Mouse (Mus musculus) liver, embryonic 12.5 days (tissue): ENCODE data around the gene Dnttip2. TPM values are rescaled to one million over a fixed set of nuclear protein-coding genes. Genes with fewer than 3 reads are reported as not detected.

Experiments used
- ATAC-seq: fragments of 200-750 bp; cut with Nextera tagmentation; 2 replicates; pipeline ENCODE4 v1.8.0; 2017; ENCODE audit warnings: moderate number of reproducible peaks, mild to moderate bottlenecking, moderate library complexity
- H3K27ac ChIP-seq: fragments of 300-500 bp; sonication (generic); 2 replicates; pipeline ENCODE4 v1.5.1; 2016; ENCODE audit warnings: mild to moderate bottlenecking
- H3K27me3 ChIP-seq: fragments of 300-500 bp; sonication (generic); replicated peaks from 2 replicates; pipeline ENCODE4 v1.6.1; 2016; ENCODE audit warnings: mild to moderate bottlenecking, moderate library complexity
- H3K36me3 ChIP-seq: fragments of 300-500 bp; sonication (generic); 2 replicates; pipeline ENCODE4 v1.6.1; 2016; ENCODE audit warnings: mild to moderate bottlenecking, moderate library complexity
- H3K4me1 ChIP-seq: fragments of 300-500 bp; sonication (generic); 2 replicates; pipeline ENCODE4 v1.6.1; 2016
- H3K4me2 ChIP-seq: fragments of 300-500 bp; sonication (generic); 2 replicates; pipeline ENCODE4 v1.6.1; 2016; ENCODE audit warnings: mild to moderate bottlenecking, moderate library complexity
- H3K4me3 ChIP-seq: fragments of 300-500 bp; sonication (generic); 2 replicates; pipeline ENCODE4 v1.5.1; 2016; ENCODE audit warnings: mild to moderate bottlenecking, moderate library complexity
- H3K9ac ChIP-seq: fragments of 300-500 bp; sonication (generic); 2 replicates; pipeline ENCODE4 v1.6.1; 2016; ENCODE audit warnings: mild to moderate bottlenecking, moderate library complexity
- H3K9me3 ChIP-seq: fragments of 300-500 bp; sonication (generic); replicated peaks from 2 replicates; pipeline ENCODE4 v1.6.1; 2016; ENCODE audit warnings: mild to moderate bottlenecking, moderate library complexity
- WGBS: fragments of 180-500 bp; shearing (Covaris S2); methylation state at CpG from one replicate; pipeline ENCODE4 v1.1.7; 2016; ENCODE audit not compliant: insufficient replicate concordance; 5-methylcytosine and 5-hydroxymethylcytosine counted together
- polyA plus RNA-seq: library from polyadenylated mRNA; unstranded; fragments of >200 nt; fragmentation: Nextera tagmentation; extraction: Ambion mirVana; gene quantifications from 2 replicates; pipeline ENCODE4 v1.2.1, GENCODE M21; 2016

Dnttip2 gene
- polyA plus RNA-seq, 1 experiment from 2014 or later, result 68.6 TPM

GRCm38 (mm10) chr3:122312936-122313629 is 38.9 kb downstream of the Dnttip2 start:
- Histone ChIP-seq H3K9ac (no peak overlapping the region), H3K4me3 (no peak overlapping the region), H3K4me2 (no peak overlapping the region), H3K9me3 (no peaks in the 10 kb centered on the region), H3K36me3 (no peaks in the 10 kb centered on the region), H3K27me3 (peaks cover 10% of the 10 kb centered on the region; the same call in 1 of the 2 replicates), H3K27ac (peak overlapping the region; percentile 54; the same call in 1 of the 2 replicates), H3K4me1 (peaks cover 8% of the 10 kb centered on the region)
- WGBS, result 60% methylated on average over 10 of the region's 10 CpGs
- peak; percentile 61 for ATAC-seq

- H3K27ac ChIP-seq, result peak overlapping the region; percentile 43
- no peak for ATAC-seq
- no peak overlapping the region for H3K4me2 ChIP-seq
- 16% methylated on average over 7 of the region's 7 CpGs for WGBS
- no peak overlapping the region for H3K4me3 ChIP-seq
- no peaks in the 10 kb centered on the region for H3K36me3 ChIP-seq
- H3K9me3 ChIP-seq, result no peaks in the 10 kb centered on the region
- peaks cover 8% of the 10 kb centered on the region for H3K4me1 ChIP-seq
- H3K27me3 ChIP-seq, result peaks cover 5% of the 10 kb centered on the region; the same call in 1 of the 2 replicates
- no peak overlapping the region for H3K9ac ChIP-seq
Observed at GRCm38 (mm10) chr3:122313936-122314335, 39.7 kb downstream of the Dnttip2 start.

DNA sequence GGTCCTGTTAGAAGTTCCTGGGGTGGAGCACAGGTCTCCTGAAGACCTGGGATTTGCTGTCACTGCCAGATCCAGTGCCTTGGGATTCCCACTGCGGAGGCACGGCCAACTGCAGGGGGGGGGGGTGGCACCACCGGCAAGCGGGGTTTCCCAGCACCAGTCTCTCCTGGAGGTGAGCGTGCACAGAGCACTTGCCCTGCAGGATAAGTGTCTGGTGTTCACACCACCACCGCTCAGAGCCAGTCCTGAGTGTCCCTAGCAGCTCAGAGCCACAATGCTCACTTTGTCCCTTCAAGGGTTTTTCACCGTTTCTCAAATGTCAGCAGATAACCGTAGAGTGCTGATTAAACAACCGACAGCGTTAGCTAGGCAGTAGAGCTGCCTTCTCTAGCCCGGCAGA is 42.4 kb downstream of the Dnttip2 start:
- 29% methylated on average over 11 of the region's 11 CpGs for WGBS
- peaks cover 1% of the 10 kb centered on the region; the same call in 1 of the 2 replicates for H3K27me3 ChIP-seq
- no peak for ATAC-seq
- H3K36me3 ChIP-seq, result no peaks in the 10 kb centered on the region
- H3K4me1 ChIP-seq, result peaks cover 8% of the 10 kb centered on the region
- no peak overlapping the region for H3K27ac ChIP-seq
- H3K9me3 ChIP-seq, result no peaks in the 10 kb centered on the region
- H3K9ac ChIP-seq, result no peak overlapping the region
- no peak overlapping the region for H3K4me3 ChIP-seq
- H3K4me2 ChIP-seq, result peak overlapping the region; percentile 32

DNA sequence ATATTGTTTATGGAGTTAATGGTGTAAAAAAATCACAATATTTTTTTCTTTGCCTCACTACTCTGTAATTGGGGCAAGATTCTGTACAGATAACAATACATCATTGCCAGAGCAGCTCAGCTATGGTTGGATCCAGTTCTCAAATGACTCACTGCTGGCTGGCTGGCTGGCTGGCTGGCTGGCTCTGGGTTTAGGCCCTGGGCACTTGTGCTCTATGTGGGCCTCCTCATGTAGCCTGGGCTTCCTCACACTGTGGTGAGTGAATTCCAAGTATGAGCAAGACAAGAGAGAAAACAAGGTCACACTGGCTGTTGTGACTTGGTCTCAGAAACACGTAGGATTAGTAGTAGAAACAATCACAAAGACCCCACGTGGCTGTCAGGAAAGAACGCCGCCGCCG is 43.2 kb downstream of the Dnttip2 start:
- no peak for ATAC-seq
- 78% methylated on average over 6 of the region's 6 CpGs for WGBS
- Histone ChIP-seq H3K27ac (no peak overlapping the region), H3K27me3 (peaks cover 6% of the 10 kb centered on the region; the same call in 1 of the 2 replicates), H3K9ac (no peak overlapping the region), H3K36me3 (no peaks in the 10 kb centered on the region), H3K4me1 (peaks cover 8% of the 10 kb centered on the region), H3K4me3 (no peak overlapping the region), H3K9me3 (no peaks in the 10 kb centered on the region), H3K4me2 (no peak overlapping the region)

DNA sequence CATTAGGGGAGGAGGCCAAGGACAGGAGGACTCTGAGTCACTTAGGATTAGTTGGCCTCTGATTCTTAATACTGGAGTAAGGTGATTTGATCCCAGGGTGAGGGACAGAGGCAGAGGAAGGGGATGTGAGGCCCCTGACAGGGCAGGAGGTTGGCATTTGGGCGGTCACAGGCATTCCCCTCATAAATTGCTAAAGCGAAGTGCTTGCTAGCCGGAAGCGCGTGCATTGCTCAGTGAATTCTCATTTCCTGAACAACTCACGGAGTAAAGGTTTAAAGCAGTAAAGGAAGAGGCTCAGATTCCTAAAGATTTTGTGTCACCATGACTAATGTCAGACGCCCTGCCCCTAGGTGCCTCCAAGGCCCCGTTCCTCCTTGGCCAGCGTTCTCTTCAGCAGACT is 48.0 kb downstream of the Dnttip2 start:
- peaks cover 6% of the 10 kb centered on the region; the same call in 1 of the 2 replicates for H3K27me3 ChIP-seq
- no peak overlapping the region for H3K4me3 ChIP-seq
- H3K27ac ChIP-seq, result no peak overlapping the region
- H3K4me2 ChIP-seq, result no peak overlapping the region
- no peak for ATAC-seq
- 65% methylated on average over 9 of the region's 9 CpGs for WGBS
- H3K9me3 ChIP-seq, result no peaks in the 10 kb centered on the region
- H3K4me1 ChIP-seq, result no peaks in the 10 kb centered on the region
- H3K36me3 ChIP-seq, result no peaks in the 10 kb centered on the region
- no peak overlapping the region for H3K9ac ChIP-seq

DNA sequence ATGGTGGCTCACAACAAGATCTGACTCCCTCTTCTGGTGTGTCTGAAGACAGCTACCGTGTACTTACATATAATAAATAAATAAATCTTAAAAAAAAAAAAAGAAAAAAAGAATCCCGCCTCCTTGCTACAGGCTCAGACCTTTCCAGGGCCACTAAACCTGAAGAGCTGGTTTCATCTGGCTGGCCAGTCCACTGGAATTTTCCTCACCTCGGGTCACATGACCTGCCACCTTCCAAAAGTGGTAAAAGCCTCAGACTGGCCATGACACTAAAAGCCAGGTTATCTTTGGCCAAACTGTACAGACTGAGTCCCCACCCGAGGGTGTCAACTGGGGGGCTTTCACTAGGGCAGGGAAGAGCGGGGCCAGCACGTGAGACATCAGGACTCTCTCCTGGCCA is 49.7 kb downstream of the Dnttip2 start:
- H3K27me3 ChIP-seq, result peaks cover 6% of the 10 kb centered on the region; the same call in 1 of the 2 replicates
- no peaks in the 10 kb centered on the region for H3K4me1 ChIP-seq
- H3K9me3 ChIP-seq, result no peaks in the 10 kb centered on the region
- ATAC-seq, result no peak; the same call in 1 of the 2 replicates
- no peak overlapping the region for H3K9ac ChIP-seq
- H3K36me3 ChIP-seq, result no peaks in the 10 kb centered on the region
- H3K4me2 ChIP-seq, result no peak overlapping the region
- no peak overlapping the region for H3K4me3 ChIP-seq
- H3K27ac ChIP-seq, result no peak overlapping the region
- WGBS, result 70% methylated on average over 6 of the region's 6 CpGs

DNA sequence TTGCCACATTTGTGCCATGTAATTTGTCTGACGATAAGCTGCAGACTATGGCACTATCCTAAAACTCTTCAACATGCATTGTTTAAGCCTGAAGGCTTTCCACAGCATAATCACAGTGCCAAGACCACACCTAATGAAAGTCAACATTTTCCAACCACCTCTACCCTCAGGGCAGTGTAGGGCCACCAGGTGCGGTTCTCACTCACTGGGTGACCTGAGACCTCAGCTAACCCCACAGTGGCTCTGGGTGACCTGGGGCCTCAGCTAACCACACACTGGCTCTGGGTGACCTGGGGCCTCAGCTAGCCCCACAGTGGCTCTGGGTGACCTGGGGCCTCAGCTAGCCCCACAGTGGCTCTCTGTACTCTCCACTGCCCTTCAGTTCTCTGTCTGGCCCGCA is 50.3 kb downstream of the Dnttip2 start:
- Histone ChIP-seq H3K4me1 (no peaks in the 10 kb centered on the region), H3K9ac (no peak overlapping the region), H3K4me2 (no peak overlapping the region), H3K27me3 (peaks cover 6% of the 10 kb centered on the region; the same call in 1 of the 2 replicates), H3K27ac (no peak overlapping the region), H3K9me3 (no peaks in the 10 kb centered on the region), H3K36me3 (no peaks in the 10 kb centered on the region), H3K4me3 (no peak overlapping the region)
- ATAC-seq, result peak; percentile 49; the same call in 1 of the 2 replicates
- 82% methylated on average over 3 of the region's 3 CpGs for WGBS

DNA sequence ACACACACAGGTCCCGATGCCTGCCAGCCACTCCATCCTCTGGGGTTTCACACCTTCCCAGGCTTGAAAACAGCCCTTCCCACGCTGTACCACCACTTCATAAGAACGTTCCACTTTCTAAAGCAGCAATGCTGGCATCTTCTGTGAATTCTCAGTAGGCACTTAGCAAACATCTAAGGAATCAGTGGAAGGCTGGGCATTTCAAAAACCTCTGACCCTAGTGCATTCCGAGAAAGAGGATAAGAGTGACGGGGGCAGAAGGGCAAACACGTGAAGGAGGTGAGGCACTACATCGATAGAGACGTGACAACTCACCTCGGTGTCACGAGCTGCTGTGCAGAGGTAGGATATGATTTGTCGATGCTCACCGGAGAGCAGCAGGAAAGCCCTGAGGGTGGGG is 56.3 kb downstream of the Dnttip2 start:
- H3K9me3 ChIP-seq, result no peaks in the 10 kb centered on the region
- H3K4me2 ChIP-seq, result no peak overlapping the region
- no peak overlapping the region for H3K9ac ChIP-seq
- 60% methylated on average over 12 of the region's 12 CpGs for WGBS
- ATAC-seq, result no peak
- H3K27me3 ChIP-seq, result peaks cover 9% of the 10 kb centered on the region
- peaks cover 9% of the 10 kb centered on the region; the same call in 1 of the 2 replicates for H3K4me1 ChIP-seq
- H3K4me3 ChIP-seq, result no peak overlapping the region
- no peak overlapping the region for H3K27ac ChIP-seq
- no peaks in the 10 kb centered on the region for H3K36me3 ChIP-seq

DNA sequence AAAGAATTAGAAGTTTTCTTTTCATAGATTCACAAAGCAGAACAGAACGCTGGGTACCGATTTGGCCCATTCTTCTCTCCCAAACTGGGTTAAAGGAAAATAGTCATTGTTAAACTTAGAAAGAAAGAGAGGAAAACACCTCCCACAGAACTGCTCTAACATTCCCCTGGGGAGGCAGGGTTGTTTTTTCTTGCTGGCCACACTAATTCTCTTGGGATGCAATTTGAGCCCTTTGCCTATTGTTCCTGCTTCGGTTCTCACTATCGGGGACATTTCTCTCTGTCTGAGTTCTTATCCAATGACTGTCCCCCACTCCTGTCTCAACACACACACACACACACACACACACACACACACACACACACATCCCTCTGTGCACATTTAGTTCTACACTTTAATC is 59.3 kb downstream of the Dnttip2 start:
- H3K36me3 ChIP-seq, result no peaks in the 10 kb centered on the region
- H3K27me3 ChIP-seq, result peaks cover 9% of the 10 kb centered on the region
- no peak overlapping the region for H3K27ac ChIP-seq
- H3K9me3 ChIP-seq, result no peaks in the 10 kb centered on the region
- WGBS, result 52% methylated on average over 4 of the region's 4 CpGs
- ATAC-seq, result no peak
- no peak overlapping the region for H3K9ac ChIP-seq
- H3K4me3 ChIP-seq, result no peak overlapping the region
- no peak overlapping the region for H3K4me2 ChIP-seq
- H3K4me1 ChIP-seq, result peaks cover 9% of the 10 kb centered on the region; the same call in 1 of the 2 replicates

- no peaks in the 10 kb centered on the region for H3K9me3 ChIP-seq
Observed at GRCm38 (mm10) chr3:122333902-122334301, 59.7 kb downstream of the Dnttip2 start.

DNA sequence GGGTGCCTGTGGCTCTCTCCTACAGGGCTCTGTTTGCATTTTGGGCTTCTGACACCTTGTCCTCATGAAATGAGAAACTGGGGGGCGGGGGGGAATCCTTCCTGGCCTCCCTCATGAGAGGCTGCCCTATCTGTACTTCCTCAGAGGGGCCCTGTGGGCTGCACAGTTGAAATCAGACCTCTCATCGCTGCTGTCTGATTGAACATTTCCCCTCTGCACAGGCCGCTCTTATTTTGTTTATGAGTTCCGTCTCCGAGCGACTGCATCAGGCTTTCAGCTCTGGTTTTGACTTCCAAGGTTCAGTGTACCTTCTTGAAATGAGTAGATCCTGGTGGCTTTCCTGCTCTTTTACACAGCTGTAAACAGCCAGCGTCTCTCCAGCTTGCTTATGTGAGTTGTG is 60.2 kb downstream of the Dnttip2 start:
- Histone ChIP-seq H3K4me1 (peaks cover 9% of the 10 kb centered on the region; the same call in 1 of the 2 replicates), H3K27me3 (peaks cover 9% of the 10 kb centered on the region), H3K4me3 (no peak overlapping the region), H3K27ac (no peak overlapping the region), H3K9me3 (no peaks in the 10 kb centered on the region), H3K4me2 (no peak overlapping the region), H3K36me3 (no peaks in the 10 kb centered on the region), H3K9ac (no peak overlapping the region)
- 25% methylated on average over 7 of the region's 7 CpGs for WGBS
- no peak for ATAC-seq

More at GRCm38 (mm10) chr3:122333902-122334301, 59.7 kb downstream of the Dnttip2 start:
- H3K36me3 ChIP-seq, result no peaks in the 10 kb centered on the region
- no peak overlapping the region for H3K9ac ChIP-seq
- peaks cover 9% of the 10 kb centered on the region; the same call in 1 of the 2 replicates for H3K4me1 ChIP-seq
- H3K27me3 ChIP-seq, result peaks cover 9% of the 10 kb centered on the region
- H3K4me3 ChIP-seq, result no peak overlapping the region
- ATAC-seq, result no peak
- no peak overlapping the region for H3K4me2 ChIP-seq
- H3K27ac ChIP-seq, result no peak overlapping the region
- WGBS, result 52% methylated on average over 7 of the region's 7 CpGs
